Mouse (Mus musculus): ENCODE measurements around the gene Abcc6. TPM values are rescaled to one million over a fixed set of nuclear protein-coding genes. Genes with fewer than 3 reads are reported as not detected.
"Not testable (repeated sequence)": the region's sequence is repeated elsewhere in the genome, so short reads cannot be mapped to it uniquely, and the experiment has no call there.

Abcc6 gene
- polyA plus RNA-seq, 1 experiment from 2014 or later = 0.37 TPM

- H3K4me1 ChIP-seq (ENCODE audit: control insufficient read depth, insufficient read depth, low read length) = no peaks in the 10 kb centered on the region
- H3K4me2 ChIP-seq (ENCODE audit: low read depth, low read length) = no peak overlapping the region
- no peak overlapping the region for H3K4me3 ChIP-seq (ENCODE audit: low read depth, low read length)
- WGBS = 83% methylated on average over 6 of the region's 6 CpGs
- no peaks in the 10 kb centered on the region for H3K9me3 ChIP-seq (ENCODE audit: control insufficient read depth, low read length)
- no peak overlapping the region for H3K27ac ChIP-seq (ENCODE audit: low read depth, low read length)
- no peaks in the 10 kb centered on the region for H3K27me3 ChIP-seq (ENCODE audit: control insufficient read depth, insufficient read depth, low read length)
- no peak for ATAC-seq (ENCODE audit: low read depth)
- no peaks in the 10 kb centered on the region for H3K36me3 ChIP-seq (ENCODE audit: control insufficient read depth, insufficient read depth, low read length)
- no peak overlapping the region for H3K9ac ChIP-seq (replicated peaks; ENCODE audit: low read depth, low read length)
Observed at GRCm38 (mm10) chr7:45974512-45974911, 55.6 kb downstream of the Abcc6 start.

DNA sequence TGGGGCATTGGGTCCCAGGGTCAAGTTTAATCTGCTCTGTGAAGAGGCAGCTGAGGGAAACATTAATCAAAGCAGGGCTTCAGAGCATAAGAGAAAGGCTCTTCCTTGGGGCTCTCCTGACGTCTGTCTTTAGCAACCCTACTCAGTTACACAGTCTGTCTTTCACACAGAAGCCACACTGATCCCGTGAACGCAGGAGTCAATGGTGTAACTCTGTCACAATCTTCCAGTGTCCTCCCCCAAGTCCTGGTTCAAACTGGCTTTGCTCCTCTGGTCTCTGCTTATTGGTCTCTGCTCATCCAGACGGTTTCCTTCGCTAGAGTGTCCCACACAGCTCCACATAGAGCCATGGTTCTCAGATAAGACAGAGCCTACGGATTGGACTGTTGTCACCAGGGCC, 56.0 kb downstream of the Abcc6 start:
- Histone ChIP-seq H3K4me2 (ENCODE audit: low read depth, low read length) (no peak overlapping the region), H3K36me3 (ENCODE audit: control insufficient read depth, insufficient read depth, low read length) (no peaks in the 10 kb centered on the region), H3K27me3 (ENCODE audit: control insufficient read depth, insufficient read depth, low read length) (no peaks in the 10 kb centered on the region), H3K4me3 (ENCODE audit: low read depth, low read length) (no peak overlapping the region), H3K9ac (replicated peaks; ENCODE audit: low read depth, low read length) (no peak overlapping the region), H3K4me1 (ENCODE audit: control insufficient read depth, insufficient read depth, low read length) (no peaks in the 10 kb centered on the region), H3K9me3 (ENCODE audit: control insufficient read depth, low read length) (no peaks in the 10 kb centered on the region), H3K27ac (ENCODE audit: low read depth, low read length) (no peak overlapping the region)
- 69% methylated on average over 6 of the region's 6 CpGs for WGBS
- ATAC-seq (ENCODE audit: low read depth) = no peak

- no peak overlapping the region for H3K27ac ChIP-seq (ENCODE audit: low read depth, low read length)
- no peaks in the 10 kb centered on the region for H3K27me3 ChIP-seq (ENCODE audit: control insufficient read depth, insufficient read depth, low read length)
- 66% methylated on average over 6 of the region's 6 CpGs for WGBS
- no peaks in the 10 kb centered on the region for H3K36me3 ChIP-seq (ENCODE audit: control insufficient read depth, insufficient read depth, low read length)
- no peak overlapping the region for H3K4me2 ChIP-seq (ENCODE audit: low read depth, low read length)
- peak; percentile 91 for ATAC-seq (ENCODE audit: low read depth)
- H3K4me3 ChIP-seq (ENCODE audit: low read depth, low read length) = no peak overlapping the region
- H3K9ac ChIP-seq (replicated peaks; ENCODE audit: low read depth, low read length) = no peak overlapping the region
- H3K9me3 ChIP-seq (ENCODE audit: control insufficient read depth, low read length) = no peaks in the 10 kb centered on the region
- no peaks in the 10 kb centered on the region for H3K4me1 ChIP-seq (ENCODE audit: control insufficient read depth, insufficient read depth, low read length)
Observed at GRCm38 (mm10) chr7:45973271-45973687, 56.8 kb downstream of the Abcc6 start.

- no peaks in the 10 kb centered on the region for H3K9me3 ChIP-seq (ENCODE audit: control insufficient read depth, low read length)
- no peak overlapping the region for H3K27ac ChIP-seq (ENCODE audit: low read depth, low read length)
- H3K4me2 ChIP-seq (ENCODE audit: low read depth, low read length) = no peak overlapping the region
- H3K4me3 ChIP-seq (ENCODE audit: low read depth, low read length) = no peak overlapping the region
- 81% methylated on average over 11 of the region's 11 CpGs for WGBS
- no peak overlapping the region for H3K9ac ChIP-seq (replicated peaks; ENCODE audit: low read depth, low read length)
- H3K36me3 ChIP-seq (ENCODE audit: control insufficient read depth, insufficient read depth, low read length) = no peaks in the 10 kb centered on the region
- ATAC-seq (ENCODE audit: low read depth) = no peak
- H3K27me3 ChIP-seq (ENCODE audit: control insufficient read depth, insufficient read depth, low read length) = no peaks in the 10 kb centered on the region
- no peaks in the 10 kb centered on the region for H3K4me1 ChIP-seq (ENCODE audit: control insufficient read depth, insufficient read depth, low read length)
Observed at GRCm38 (mm10) chr7:45971831-45972723, 58.0 kb downstream of the Abcc6 start.

DNA sequence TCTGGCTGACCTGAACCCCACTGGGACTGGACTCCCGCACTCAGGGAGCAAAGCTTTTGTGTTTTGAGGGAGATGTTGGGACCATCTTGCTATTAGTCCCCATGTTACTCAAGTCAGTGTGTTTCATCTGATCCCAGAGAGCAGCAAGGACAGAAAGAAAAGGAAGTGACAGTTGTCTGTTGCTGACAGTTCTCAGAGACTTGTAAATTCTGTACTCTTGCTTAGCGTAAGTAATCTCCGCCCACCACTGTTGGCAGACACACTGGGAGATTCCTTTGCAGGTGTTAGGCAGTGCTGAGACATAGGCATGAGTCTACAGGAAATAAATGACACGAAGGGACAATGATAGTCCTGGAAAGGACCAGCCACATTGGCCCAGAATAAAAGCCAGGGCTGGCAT, 73.5 kb downstream of the Abcc6 start:
- Histone ChIP-seq H3K4me3 (ENCODE audit: low read depth, low read length) (no peak overlapping the region), H3K9ac (replicated peaks; ENCODE audit: low read depth, low read length) (no peak overlapping the region), H3K4me1 (ENCODE audit: control insufficient read depth, insufficient read depth, low read length) (no peaks in the 10 kb centered on the region), H3K4me2 (ENCODE audit: low read depth, low read length) (no peak overlapping the region), H3K9me3 (ENCODE audit: control insufficient read depth, low read length) (no peaks in the 10 kb centered on the region), H3K36me3 (ENCODE audit: control insufficient read depth, insufficient read depth, low read length) (no peaks in the 10 kb centered on the region), H3K27ac (ENCODE audit: low read depth, low read length) (no peak overlapping the region), H3K27me3 (ENCODE audit: control insufficient read depth, insufficient read depth, low read length) (no peaks in the 10 kb centered on the region)
- no peak for ATAC-seq (ENCODE audit: low read depth)
- 65% methylated on average over 4 of the region's 4 CpGs for WGBS

- 74% methylated on average over 4 of the region's 4 CpGs for WGBS
- H3K27ac ChIP-seq (ENCODE audit: low read depth, low read length) = no peak overlapping the region
Observed at GRCm38 (mm10) chr7:45949061-45949460, 81.0 kb downstream of the Abcc6 start.

GRCm38 (mm10) chr7:45943280-45943679, 86.8 kb downstream of the Abcc6 start:
- H3K9me3 ChIP-seq (ENCODE audit: control insufficient read depth, low read length); H3K4me3 ChIP-seq (ENCODE audit: low read depth, low read length); H3K27ac ChIP-seq (ENCODE audit: low read depth, low read length); H3K36me3 ChIP-seq (ENCODE audit: control insufficient read depth, insufficient read depth, low read length); H3K27me3 ChIP-seq (ENCODE audit: control insufficient read depth, insufficient read depth, low read length); ATAC-seq (ENCODE audit: low read depth); H3K4me1 ChIP-seq (ENCODE audit: control insufficient read depth, insufficient read depth, low read length); H3K4me2 ChIP-seq (ENCODE audit: low read depth, low read length); H3K9ac ChIP-seq (replicated peaks; ENCODE audit: low read depth, low read length): not testable (repeated sequence)
- WGBS = 100% methylated on average over 1 of the region's 1 CpGs

More at GRCm38 (mm10) chr7:45949061-45949460, 81.0 kb downstream of the Abcc6 start:
- H3K27me3 ChIP-seq (ENCODE audit: control insufficient read depth, insufficient read depth, low read length) = no peaks in the 10 kb centered on the region
- no peaks in the 10 kb centered on the region for H3K36me3 ChIP-seq (ENCODE audit: control insufficient read depth, insufficient read depth, low read length)
- H3K4me1 ChIP-seq (ENCODE audit: control insufficient read depth, insufficient read depth, low read length) = no peaks in the 10 kb centered on the region
- H3K9ac ChIP-seq (replicated peaks; ENCODE audit: low read depth, low read length) = no peak overlapping the region
- no peaks in the 10 kb centered on the region for H3K9me3 ChIP-seq (ENCODE audit: control insufficient read depth, low read length)
- no peak overlapping the region for H3K4me2 ChIP-seq (ENCODE audit: low read depth, low read length)
- ATAC-seq (ENCODE audit: low read depth) = no peak
- H3K4me3 ChIP-seq (ENCODE audit: low read depth, low read length) = no peak overlapping the region

GRCm38 (mm10) chr7:45941986-45942385, 88.1 kb downstream of the Abcc6 start:
- WGBS = 91% methylated on average over 9 of the region's 9 CpGs
- no peak for ATAC-seq (ENCODE audit: low read depth)

GRCm38 (mm10) chr7:45939836-45940235, 90.3 kb downstream of the Abcc6 start:
- WGBS = 36% methylated on average over 2 of the region's 2 CpGs

More at GRCm38 (mm10) chr7:45941986-45942385, 88.1 kb downstream of the Abcc6 start:
- Histone ChIP-seq H3K4me2 (ENCODE audit: low read depth, low read length) (no peak overlapping the region), H3K9me3 (ENCODE audit: control insufficient read depth, low read length) (no peaks in the 10 kb centered on the region), H3K9ac (replicated peaks; ENCODE audit: low read depth, low read length) (no peak overlapping the region), H3K4me3 (ENCODE audit: low read depth, low read length) (no peak overlapping the region), H3K27ac (ENCODE audit: low read depth, low read length) (no peak overlapping the region), H3K4me1 (ENCODE audit: control insufficient read depth, insufficient read depth, low read length) (no peaks in the 10 kb centered on the region), H3K27me3 (ENCODE audit: control insufficient read depth, insufficient read depth, low read length) (no peaks in the 10 kb centered on the region), H3K36me3 (ENCODE audit: control insufficient read depth, insufficient read depth, low read length) (no peaks in the 10 kb centered on the region)

More at GRCm38 (mm10) chr7:45939836-45940235, 90.3 kb downstream of the Abcc6 start:
- Histone ChIP-seq H3K27me3 (ENCODE audit: control insufficient read depth, insufficient read depth, low read length) (no peaks in the 10 kb centered on the region), H3K9ac (replicated peaks; ENCODE audit: low read depth, low read length) (no peak overlapping the region), H3K4me3 (ENCODE audit: low read depth, low read length) (no peak overlapping the region), H3K9me3 (ENCODE audit: control insufficient read depth, low read length) (no peaks in the 10 kb centered on the region), H3K4me1 (ENCODE audit: control insufficient read depth, insufficient read depth, low read length) (no peaks in the 10 kb centered on the region), H3K27ac (ENCODE audit: low read depth, low read length) (no peak overlapping the region), H3K4me2 (ENCODE audit: low read depth, low read length) (no peak overlapping the region), H3K36me3 (ENCODE audit: control insufficient read depth, insufficient read depth, low read length) (no peaks in the 10 kb centered on the region)
- no peak for ATAC-seq (ENCODE audit: low read depth)
